ENCODE assay signal across 19 mouse cellular contexts in genomic region chr10:41638776-41639175, GRCm38 (mm10).
DNase-seq lines count a peak whose midpoint lies in the region; ATAC-seq lines count a peak whose summit lies in the region.
"Had no signal": no experiment of that assay in that cellular context is flagged by ENCODE, and none has a peak within 500 bp of the region (broad histone marks: within the 10 kb centered on the region; RNA-seq: fewer than 3 reads in every experiment).

No protein-coding gene starts in this region.

- no peak overlapping the region for H3K4me2 ChIP-seq in kidney, embryonic 14.5 days (replicated peaks; ENCODE audit: low read depth, low read length)
- H3K4me2 ChIP-seq: embryonic facial prominence, embryonic 15.5 days; heart, embryonic 13.5 days; hindbrain, embryonic 15.5 days had no signal

- no peak overlapping the region for H3K27ac ChIP-seq in kidney, embryonic 14.5 days (ENCODE audit: low read depth, low read length)
- H3K27ac ChIP-seq: embryonic facial prominence, embryonic 15.5 days; forebrain, embryonic 10.5 days; heart, embryonic 13.5 days; hindbrain, embryonic 15.5 days had no signal

- H3K9ac ChIP-seq in kidney, embryonic 14.5 days (ENCODE audit: low read depth, low read length): no peak overlapping the region
- H3K9ac ChIP-seq: embryonic facial prominence, embryonic 15.5 days; heart, embryonic 13.5 days; hindbrain, embryonic 15.5 days had no signal

- DNase-seq in CD4-positive, CD25-positive, alpha-beta regulatory T cell, adult 2 months (ENCODE audit: low read depth, low spot score): peak; percentile 47
- peak; percentile 59 for DNase-seq in T-cell, adult 2 months (ENCODE audit: low spot score)
- DNase-seq in thymus, postnatal 10 days (ENCODE audit: low spot score in 2 of 2): peak; percentile 49 to 59
- no peak for DNase-seq in spleen, postnatal 4 days (ENCODE audit: low spot score in 2 of 2)
- no peak for DNase-seq in heart, adult 8-10 months (ENCODE audit: low spot score)
- DNase-seq: adrenal gland, postnatal 10 days; cerebellum, adult 11 months; cerebellum, adult 8-10 months; cerebellum, postnatal 14 days; embryo, embryonic 11 days; gastrocnemius, postnatal 14 days; heart, postnatal 36 days had no signal

- ATAC-seq in kidney, embryonic 14.5 days (ENCODE audit: low FRiP score, low TSS enrichment): no peak
- ATAC-seq: forebrain, embryonic 14.5 days had no signal

- H3K9me3 ChIP-seq in kidney, embryonic 14.5 days (ENCODE audit: control insufficient read depth, low read length): no peaks in the 10 kb centered on the region
- H3K9me3 ChIP-seq: embryonic facial prominence, embryonic 15.5 days; forebrain, embryonic 10.5 days; heart, embryonic 13.5 days; hindbrain, embryonic 15.5 days had no signal

- whole genome bisulfite sequencing in kidney, embryonic 14.5 days: 65% methylated on average over 3 of the region's 3 CpGs

- no peaks in the 10 kb centered on the region for H3K36me3 ChIP-seq in kidney, embryonic 14.5 days (ENCODE audit: control insufficient read depth, insufficient read depth, low read length)
- H3K36me3 ChIP-seq: embryonic facial prominence, embryonic 15.5 days; forebrain, embryonic 10.5 days; heart, embryonic 13.5 days; hindbrain, embryonic 15.5 days had no signal

- no peaks in the 10 kb centered on the region for H3K27me3 ChIP-seq in kidney, embryonic 14.5 days (ENCODE audit: control insufficient read depth, insufficient read depth, low read length)
- H3K27me3 ChIP-seq: embryonic facial prominence, embryonic 15.5 days; heart, embryonic 13.5 days; hindbrain, embryonic 15.5 days had no signal

- no peaks in the 10 kb centered on the region for H3K4me1 ChIP-seq in kidney, embryonic 14.5 days (ENCODE audit: control insufficient read depth, insufficient read depth, low read length)
- H3K4me1 ChIP-seq: hindbrain, embryonic 15.5 days had no signal

- no peak overlapping the region for H3K4me3 ChIP-seq in kidney, embryonic 14.5 days (ENCODE audit: low read length)
- H3K4me3 ChIP-seq: embryonic facial prominence, embryonic 15.5 days; erythroblast, embryonic 14.5 days; forebrain, embryonic 10.5 days; heart, embryonic 13.5 days; hindbrain, embryonic 15.5 days had no signal

Comparison
In these comparisons a context has a peak if more than half of its experiments do, and no peak if none do; other contexts are left out.
1. DNase-seq: peak in CD4-positive, CD25-positive, alpha-beta regulatory T cell, adult 2 months (single experiment), T-cell, adult 2 months (single experiment) and thymus, postnatal 10 days (2 of 2); none in spleen, postnatal 4 days (0 of 2) and heart, adult 8-10 months (single experiment).